Mouse (Mus musculus) cortical plate, adult 2 months (tissue): ENCODE results near the gene Ppp1r15b.

Experiments
- CTCF ChIP-seq: fragments of 200-500 bp; IDR thresholded peaks from 2 replicates; pipeline ENCODE4 v1.5.1; 2011; ENCODE audit warnings: mild to moderate bottlenecking, control low read depth, low read length; ENCODE audit not compliant: insufficient read depth; ENCODE audit errors: extremely low read depth
- POLR2A ChIP-seq: fragments of 200-500 bp; IDR thresholded peaks from 2 replicates; pipeline ENCODE4 v1.6.1; 2011; ENCODE audit warnings: mild to moderate bottlenecking, low read length, control low read depth; ENCODE audit not compliant: insufficient read depth; ENCODE audit errors: extremely low read depth

DNA sequence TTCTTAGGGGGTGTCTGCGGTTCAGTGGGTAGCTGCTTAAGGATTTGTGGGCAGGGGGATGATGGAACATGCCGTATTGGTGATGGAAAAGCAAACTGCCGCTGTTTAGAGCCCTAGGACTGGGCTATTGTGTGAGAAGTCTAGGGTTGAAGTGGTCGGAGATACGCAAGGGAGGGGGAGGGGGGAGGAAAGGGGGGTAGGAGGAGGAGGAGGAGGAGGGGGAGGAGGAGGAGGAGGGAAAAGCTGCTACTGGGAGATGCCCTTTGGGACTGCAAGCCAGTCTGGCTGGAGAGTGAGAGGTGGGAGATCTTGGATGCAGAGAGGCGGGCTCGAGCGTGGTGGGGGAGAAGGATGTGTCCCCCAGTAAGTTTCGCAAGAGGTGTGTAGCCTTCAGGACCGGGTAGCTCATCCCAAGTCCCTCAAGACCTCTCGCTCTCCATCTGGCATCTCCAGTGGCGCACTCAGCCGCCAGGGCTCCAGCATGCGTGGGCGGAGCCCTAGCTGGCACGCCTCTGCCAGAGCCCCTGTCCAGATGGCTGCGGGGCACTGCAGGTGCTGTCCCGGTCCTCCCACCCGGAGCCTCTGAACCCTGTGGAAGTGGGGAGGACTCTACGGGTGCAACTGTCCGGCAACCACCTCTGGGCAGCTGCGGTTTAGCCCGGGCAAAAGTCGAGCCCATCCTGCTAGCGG, 51.2 kb downstream of the Ppp1r15b start:
- TF ChIP-seq POLR2A (peak; percentile 34; the same call in 1 of the 2 replicates), CTCF (no peak)
